In genomic region chr7:101057309-101057708, GRCm38 (mm10) we compare ENCODE assay signal across 26 mouse cellular contexts. TPM values are rescaled to one million over a fixed set of nuclear protein-coding genes. Genes with fewer than 3 reads are reported as not detected.
DNase-seq lines count a peak whose midpoint lies in the region; ATAC-seq lines count a peak whose summit lies in the region.
"Had no signal": no experiment of that assay in that cellular context is flagged by ENCODE, and none has a peak within 500 bp of the region (broad histone marks: within the 10 kb centered on the region; RNA-seq: fewer than 3 reads in every experiment).

No protein-coding gene starts in this region.

- intact Hi-C loops in heart, postnatal 36 days (cut with DNase I) = no loop called here

- DNase-seq in embryonic facial prominence, embryonic 14.5 days (ENCODE audit: low spot score) = peak; percentile 26
- DNase-seq in embryonic facial prominence, embryonic 10.5 days (ENCODE audit: low spot score) = no peak
- DNase-seq in Muller cell, postnatal 12 days (ENCODE audit: inconsistent ontology term) = peak; percentile 62
- DNase-seq in forelimb bud, embryonic 11.5 days (ENCODE audit: low read depth, low spot score) = peak; percentile 13
- DNase-seq in hindbrain, embryonic 10.5 days (ENCODE audit: low spot score) = no peak
- DNase-seq in heart, postnatal 36 days = no peak
- no peak for DNase-seq in yolk sac, embryonic 10.5 days (ENCODE audit: low spot score)
- DNase-seq in cerebellum, postnatal 36 days = no peak
- DNase-seq: adrenal gland, adult 8-10 months; adrenal gland, postnatal 36 days; cerebellum, adult 18-20 months; cerebellum, adult 9-10 months; cerebellum, postnatal 14 days; gastrocnemius, postnatal 10 days; gastrocnemius, postnatal 36 days; heart, adult 11 months; kidney, adult 18-20 months had no signal

- H3K27ac ChIP-seq in embryonic facial prominence, embryonic 14.5 days (replicated peaks; ENCODE audit: low read depth, low read length) = no peak overlapping the region
- H3K27ac ChIP-seq in embryonic facial prominence, embryonic 10.5 days (replicated peaks) = no peak overlapping the region
- H3K27ac ChIP-seq in hindbrain, embryonic 10.5 days = no peak overlapping the region
- H3K27ac ChIP-seq: embryonic facial prominence, embryonic 13.5 days; forebrain, embryonic 15.5 days; hindbrain, embryonic 14.5 days; hindbrain, postnatal 0 days had no signal

- no peak overlapping the region for H3K4me3 ChIP-seq in embryonic facial prominence, embryonic 14.5 days (ENCODE audit: low read depth, low read length)
- no peak overlapping the region for H3K4me3 ChIP-seq in embryonic facial prominence, embryonic 10.5 days
- no peak overlapping the region for H3K4me3 ChIP-seq in hindbrain, embryonic 10.5 days
- H3K4me3 ChIP-seq: embryonic facial prominence, embryonic 13.5 days; forebrain, embryonic 15.5 days had no signal

- 38% methylated on average over 4 of the region's 4 CpGs for WGBS in embryonic facial prominence, embryonic 14.5 days
- WGBS in embryonic facial prominence, embryonic 10.5 days = 60% methylated on average over 4 of the region's 4 CpGs
- 66% methylated on average over 4 of the region's 4 CpGs for WGBS in hindbrain, embryonic 10.5 days

- H3K4me1 ChIP-seq in embryonic facial prominence, embryonic 14.5 days (ENCODE audit: control insufficient read depth, insufficient read depth, low read length) = no peaks in the 10 kb centered on the region
- peaks cover 17% of the 10 kb centered on the region for H3K4me1 ChIP-seq in embryonic facial prominence, embryonic 10.5 days
- peaks cover 20% of the 10 kb centered on the region for H3K4me1 ChIP-seq in hindbrain, embryonic 10.5 days (replicated peaks)

- no peaks in the 10 kb centered on the region for H3K27me3 ChIP-seq in embryonic facial prominence, embryonic 14.5 days (replicated peaks; ENCODE audit: control insufficient read depth, insufficient read depth, low read length)
- H3K27me3 ChIP-seq in embryonic facial prominence, embryonic 10.5 days (replicated peaks; ENCODE audit: low read depth, poor library complexity, severe bottlenecking) = peaks cover 12% of the 10 kb centered on the region
- H3K27me3 ChIP-seq in hindbrain, embryonic 10.5 days (ENCODE audit: insufficient read depth, poor library complexity, severe bottlenecking) = 0 out of 2 replicates have a peak, but pooled peaks cover 5% of the 10 kb centered on the region
- H3K27me3 ChIP-seq: embryonic facial prominence, embryonic 13.5 days; forebrain, embryonic 15.5 days had no signal

- ATAC-seq in embryonic facial prominence, embryonic 14.5 days (ENCODE audit: low read depth) = no peak
- ATAC-seq: activated CD4-positive, CD25-positive, alpha-beta regulatory T cell, adult 4 months; CD4-positive, CD25-positive, alpha-beta regulatory T cell, adult 4 months; forebrain, embryonic 15.5 days; hindbrain, postnatal 0 days; inflammation-experienced regulatory T-cells, adult 6 months; intestine, embryonic 16.5 days had no signal

- H3K4me2 ChIP-seq in embryonic facial prominence, embryonic 14.5 days (ENCODE audit: low read depth, low read length) = no peak overlapping the region
- H3K4me2 ChIP-seq: embryonic facial prominence, embryonic 13.5 days; forebrain, embryonic 15.5 days; heart, embryonic 11.5 days; hindbrain, embryonic 14.5 days had no signal

- H3K9ac ChIP-seq in embryonic facial prominence, embryonic 14.5 days (ENCODE audit: low read depth, low read length) = no peak overlapping the region
- H3K9ac ChIP-seq: embryonic facial prominence, embryonic 13.5 days; forebrain, embryonic 15.5 days; hindbrain, embryonic 14.5 days had no signal

- no peaks in the 10 kb centered on the region for H3K36me3 ChIP-seq in embryonic facial prominence, embryonic 14.5 days (ENCODE audit: control insufficient read depth, insufficient read depth, low read length)
- no peaks in the 10 kb centered on the region for H3K36me3 ChIP-seq in embryonic facial prominence, embryonic 10.5 days (replicated peaks)
- no peaks in the 10 kb centered on the region for H3K36me3 ChIP-seq in hindbrain, embryonic 10.5 days
- H3K36me3 ChIP-seq: embryonic facial prominence, embryonic 13.5 days; forebrain, embryonic 15.5 days had no signal

- no peaks in the 10 kb centered on the region for H3K9me3 ChIP-seq in embryonic facial prominence, embryonic 14.5 days (ENCODE audit: control insufficient read depth, low read length)
- no peaks in the 10 kb centered on the region for H3K9me3 ChIP-seq in embryonic facial prominence, embryonic 10.5 days
- no peaks in the 10 kb centered on the region for H3K9me3 ChIP-seq in hindbrain, embryonic 10.5 days
- H3K9me3 ChIP-seq: embryonic facial prominence, embryonic 13.5 days; forebrain, embryonic 15.5 days had no signal

RNA-seq across cellular contexts. Expression of gene Fchsd2, which starts 35.4 kb away (rescaled TPM):
- polyA plus RNA-seq in embryonic facial prominence, embryonic 14.5 days (2014; fragmentation: Nextera tagmentation; extraction: Ambion mirVana) = 20.7 and 23.9 TPM in 2 replicates
- 18.7 and 20.9 TPM in 2 replicates for polyA plus RNA-seq in embryonic facial prominence, embryonic 10.5 days (2016; fragmentation: Nextera tagmentation; extraction: Ambion mirVana)
- 18.5 and 20.9 TPM in 2 replicates for polyA plus RNA-seq in hindbrain, embryonic 10.5 days (2016; fragmentation: Nextera tagmentation; extraction: Ambion mirVana)
- total RNA-seq in heart, postnatal 36 days (2021) = 10 to 100 TPM; 22.8 to 25.3 TPM

RNA-seq across cellular contexts. Expression of gene P2ry2, which starts 44.6 kb away (rescaled TPM):
- 2.0 and 2.3 TPM in 2 replicates for polyA plus RNA-seq in embryonic facial prominence, embryonic 14.5 days (2014; fragmentation: Nextera tagmentation; extraction: Ambion mirVana)
- polyA plus RNA-seq in embryonic facial prominence, embryonic 10.5 days (2016; fragmentation: Nextera tagmentation; extraction: Ambion mirVana) = 0.31 and 0.50 TPM in 2 replicates
- polyA plus RNA-seq in hindbrain, embryonic 10.5 days (2016; fragmentation: Nextera tagmentation; extraction: Ambion mirVana) = 0.86 and 0.89 TPM in 2 replicates
- 10 to 100 TPM; 19.6 to 28.4 TPM for total RNA-seq in heart, postnatal 36 days (2021)
- polyA plus RNA-seq: CD4-positive, CD25-positive, alpha-beta regulatory T cell, adult 4 months; inflammation-experienced regulatory T-cells, adult 6 months had no signal

Comparison
In these comparisons a context has a peak if more than half of its experiments do, and no peak if none do; other contexts are left out.
1. DNase-seq: peak in embryonic facial prominence, embryonic 14.5 days (single experiment), Muller cell, postnatal 12 days (single experiment) and forelimb bud, embryonic 11.5 days (single experiment); none in embryonic facial prominence, embryonic 10.5 days (single experiment), hindbrain, embryonic 10.5 days (single experiment), heart, postnatal 36 days (0 of 2), yolk sac, embryonic 10.5 days (single experiment) and cerebellum, postnatal 36 days (0 of 2).